Mouse (Mus musculus) embryonic facial prominence, embryonic 13.5 days (tissue): Measurements from ENCODE around the gene Heatr4. TPM values are rescaled to one million over a fixed set of nuclear protein-coding genes. Genes with fewer than 3 reads are reported as not detected.
"Not testable (repeated sequence)": the region's sequence is repeated elsewhere in the genome, so short reads cannot be mapped to it uniquely, and the experiment has no call there.

Source experiments
- ATAC-seq: fragments of 200-750 bp; cut with Nextera tagmentation; 2 replicates; pipeline ENCODE4 v1.8.0; 2017; ENCODE audit warnings: low read depth; ENCODE audit not compliant: insufficient number of reproducible peaks, insufficient read depth, low FRiP score, low TSS enrichment
- H3K27ac ChIP-seq: fragments of 300-500 bp; sonication (generic); 2 replicates; pipeline ENCODE4 v1.5.1; 2015; ENCODE audit warnings: moderate library complexity, mild to moderate bottlenecking, inconsistent platforms
- H3K27me3 ChIP-seq: fragments of 300-500 bp; sonication (generic); 2 replicates; pipeline ENCODE4 v1.6.1; 2015; ENCODE audit warnings: mild to moderate bottlenecking, inconsistent platforms
- H3K36me3 ChIP-seq: fragments of 300-500 bp; sonication (generic); 2 replicates; pipeline ENCODE4 v1.6.1; 2015; ENCODE audit warnings: mild to moderate bottlenecking, inconsistent platforms
- H3K4me1 ChIP-seq: fragments of 300-500 bp; sonication (generic); 2 replicates; pipeline ENCODE4 v1.6.1; 2015; ENCODE audit warnings: inconsistent platforms
- H3K4me2 ChIP-seq: fragments of 300-500 bp; sonication (generic); 2 replicates; pipeline ENCODE4 v1.6.1; 2015; ENCODE audit warnings: moderate library complexity, mild to moderate bottlenecking, inconsistent platforms
- H3K4me3 ChIP-seq: fragments of 300-500 bp; sonication (generic); 2 replicates; pipeline ENCODE4 v1.5.1; 2015; ENCODE audit warnings: mild to moderate bottlenecking, inconsistent platforms
- H3K9ac ChIP-seq: fragments of 300-500 bp; sonication (generic); 2 replicates; pipeline ENCODE4 v1.6.1; 2015; ENCODE audit warnings: mild to moderate bottlenecking, inconsistent platforms
- H3K9me3 ChIP-seq: fragments of 300-500 bp; sonication (generic); 2 replicates; pipeline ENCODE4 v1.6.1; 2016; ENCODE audit warnings: inconsistent platforms
- WGBS: fragments of 180-500 bp; shearing (Covaris S2); methylation state at CpG from one replicate; pipeline ENCODE4 v1.1.7; 2015; ENCODE audit warnings: mixed read lengths; 5-methylcytosine and 5-hydroxymethylcytosine counted together
- polyA plus RNA-seq: library from polyadenylated mRNA; unstranded; fragments of >200 nt; fragmentation: Nextera tagmentation; extraction: Ambion mirVana; gene quantifications from 2 replicates; pipeline ENCODE4 v1.2.1, GENCODE M21; 2015

The Heatr4 gene
- polyA plus RNA-seq, 1 experiment from 2014 or later, result not detected

DNA sequence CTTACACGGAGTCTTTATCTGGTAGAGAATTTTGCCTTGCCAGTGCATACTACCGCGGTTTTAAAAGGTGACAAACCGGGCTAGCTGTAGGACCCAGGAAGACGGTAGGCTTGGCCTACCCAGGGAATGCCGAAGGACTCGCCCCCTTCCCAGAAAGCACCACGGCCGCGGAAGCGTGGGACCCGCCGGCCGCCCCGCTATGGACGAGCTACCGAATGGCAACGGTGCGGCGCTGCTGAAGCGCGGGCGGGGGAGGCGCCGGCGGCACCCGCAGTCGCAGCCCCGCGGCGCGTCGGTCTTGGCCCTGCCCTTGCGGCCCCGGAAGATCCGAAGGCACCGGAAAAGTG is 34.2 kb downstream of the Heatr4 start, which contains the start of gene Riox1:
TSS of gene Riox1 (plus strand) at position 116 of the 347 bp plus-strand sequence.
- Histone ChIP-seq H3K27ac (peak within 1 kb of the TSS; percentile 82), H3K9ac (peak within 1 kb of the TSS; percentile 87), H3K36me3 (peaks cover 29% of the 10 kb centered on the region), H3K9me3 (no peaks in the 10 kb centered on the region), H3K27me3 (no peaks in the 10 kb centered on the region), H3K4me1 (peaks cover 32% of the 10 kb centered on the region), H3K4me2 (peak within 1 kb of the TSS; percentile 93), H3K4me3 (peak within 1 kb of the TSS; percentile 88)
- WGBS, result 0% methylated on average over 37 of the region's 37 CpGs
- peak; percentile 91 for ATAC-seq

DNA sequence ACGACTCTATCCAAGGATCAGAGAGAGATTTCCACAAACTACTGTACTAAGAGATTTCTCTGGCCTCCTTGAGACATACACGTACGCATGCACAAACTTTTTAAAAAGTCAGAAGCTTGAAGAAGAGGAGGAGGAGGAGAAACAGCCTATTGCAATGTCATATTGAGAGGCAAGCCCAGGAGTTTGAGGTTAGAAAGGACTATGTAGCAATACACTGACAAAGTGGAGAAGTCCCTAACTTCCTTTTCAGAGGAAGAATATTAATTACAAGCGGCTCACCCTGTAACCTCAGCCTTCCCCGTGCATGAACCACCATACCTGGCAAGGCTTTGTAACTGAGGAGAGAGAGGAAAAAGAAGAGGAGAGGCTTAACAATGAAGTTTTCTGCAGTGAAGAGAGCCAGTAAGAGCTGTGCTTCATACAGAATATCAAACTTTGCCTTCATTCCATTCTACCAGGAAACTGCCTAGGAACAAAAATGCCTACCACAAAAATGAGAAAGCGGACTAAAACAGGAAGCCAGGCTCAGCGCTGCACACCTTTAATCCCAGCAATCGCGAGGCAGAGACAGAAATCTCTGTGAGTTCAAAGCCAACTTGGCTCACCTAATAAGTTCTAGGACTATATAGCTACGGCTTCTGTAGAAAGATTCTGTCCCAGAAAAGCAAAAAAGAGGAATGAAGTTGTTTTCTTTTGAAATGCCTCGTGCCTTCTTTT is 34.7 kb downstream of the Heatr4 start:
- ATAC-seq, result no peak
- H3K27ac ChIP-seq, result peak overlapping the region; percentile 82
- H3K9ac ChIP-seq, result peak overlapping the region; percentile 87
- 25% methylated on average over 11 of the region's 11 CpGs for WGBS
- H3K36me3 ChIP-seq, result peaks cover 24% of the 10 kb centered on the region
- H3K9me3 ChIP-seq, result no peaks in the 10 kb centered on the region
- no peaks in the 10 kb centered on the region for H3K27me3 ChIP-seq
- H3K4me3 ChIP-seq, result peak overlapping the region; percentile 88
- peaks cover 32% of the 10 kb centered on the region for H3K4me1 ChIP-seq
- H3K4me2 ChIP-seq, result peak overlapping the region; percentile 93

DNA sequence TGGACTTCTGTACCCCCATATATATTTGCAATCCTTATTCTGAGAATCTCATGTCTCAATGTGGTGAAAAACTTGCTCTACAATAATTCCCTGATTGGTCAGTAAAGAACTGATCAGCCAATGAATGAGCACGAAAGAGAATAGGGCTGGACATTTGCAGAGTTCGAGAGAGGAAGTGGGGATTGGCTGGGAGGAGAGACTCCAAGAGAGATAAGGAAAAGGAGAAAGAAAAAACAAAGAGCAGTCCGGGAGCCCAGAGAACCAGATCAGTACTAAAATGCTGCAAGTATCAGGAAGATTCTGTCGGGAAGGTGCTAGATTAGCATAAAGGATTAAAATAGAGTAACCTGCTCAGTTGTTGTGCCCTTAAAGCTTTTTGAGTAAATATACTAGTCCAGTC is 35.6 kb downstream of the Heatr4 start:
- Histone ChIP-seq H3K36me3 (peaks cover 20% of the 10 kb centered on the region), H3K4me1 (peaks cover 32% of the 10 kb centered on the region), H3K27me3 (no peaks in the 10 kb centered on the region), H3K27ac (no peak overlapping the region), H3K9ac (no peak overlapping the region), H3K9me3 (no peaks in the 10 kb centered on the region), H3K4me2 (no peak overlapping the region), H3K4me3 (no peak overlapping the region)
- no peak for ATAC-seq
- WGBS, result 81% methylated on average over 4 of the region's 4 CpGs

DNA sequence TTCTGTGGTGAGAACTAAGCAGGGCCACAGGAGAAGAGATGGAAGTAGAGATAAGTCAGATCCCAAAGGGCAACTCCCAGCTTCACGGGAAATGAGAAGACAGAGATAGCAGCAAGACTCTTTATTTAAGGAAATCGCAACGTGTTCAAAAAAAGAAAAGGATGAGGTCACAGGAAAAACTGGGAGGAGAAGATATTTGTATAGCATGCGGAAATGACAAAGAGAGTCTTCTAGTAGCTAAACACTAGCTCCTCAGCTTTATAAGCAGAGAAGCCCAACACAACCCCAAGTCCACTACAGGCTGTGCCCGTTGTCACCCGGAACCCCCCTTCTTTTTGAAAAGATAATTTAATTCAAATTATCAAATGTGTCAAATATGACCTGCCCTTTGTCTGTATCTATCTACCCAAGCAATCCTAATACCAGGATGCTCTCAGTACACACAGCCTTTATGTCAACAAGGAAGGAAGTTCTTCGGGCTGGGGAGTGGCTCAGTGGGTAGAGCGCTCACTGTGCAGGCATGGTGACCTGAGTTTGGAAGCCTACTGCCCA is 37.3 kb downstream of the Heatr4 start:
- Histone ChIP-seq H3K4me1 (peaks cover 20% of the 10 kb centered on the region), H3K9me3 (no peaks in the 10 kb centered on the region), H3K27me3 (no peaks in the 10 kb centered on the region), H3K27ac (no peak overlapping the region), H3K4me2 (no peak overlapping the region), H3K36me3 (peaks cover 8% of the 10 kb centered on the region), H3K9ac (no peak overlapping the region), H3K4me3 (no peak overlapping the region)
- 85% methylated on average over 8 of the region's 8 CpGs for WGBS
- ATAC-seq, result no peak

DNA sequence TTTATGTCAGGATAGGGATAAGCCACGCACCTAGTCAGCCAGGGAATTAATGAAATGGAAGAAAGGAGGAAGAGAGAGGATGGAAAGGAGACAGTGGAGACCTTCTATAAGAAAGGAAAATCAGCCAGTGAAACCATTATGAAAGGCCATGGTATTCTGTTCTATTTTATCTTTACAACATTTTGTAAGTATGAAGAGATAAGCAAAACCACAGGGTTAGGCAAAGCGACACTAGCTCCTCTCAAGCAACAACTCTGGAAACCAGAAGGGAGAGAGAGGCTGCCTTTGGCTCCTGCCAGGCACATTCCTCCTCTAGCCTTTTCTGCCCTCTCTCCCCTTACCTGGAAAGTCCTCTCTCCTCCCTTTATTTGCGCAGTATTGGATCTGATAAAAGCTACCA is 42.7 kb downstream of the Heatr4 start:
- Histone ChIP-seq H3K4me1 (no peaks in the 10 kb centered on the region), H3K27me3 (no peaks in the 10 kb centered on the region), H3K9me3 (no peaks in the 10 kb centered on the region), H3K4me3 (no peak overlapping the region), H3K9ac (no peak overlapping the region), H3K36me3 (no peaks in the 10 kb centered on the region), H3K27ac (no peak overlapping the region), H3K4me2 (no peak overlapping the region)
- no peak for ATAC-seq
- 74% methylated on average over 3 of the region's 3 CpGs for WGBS

DNA sequence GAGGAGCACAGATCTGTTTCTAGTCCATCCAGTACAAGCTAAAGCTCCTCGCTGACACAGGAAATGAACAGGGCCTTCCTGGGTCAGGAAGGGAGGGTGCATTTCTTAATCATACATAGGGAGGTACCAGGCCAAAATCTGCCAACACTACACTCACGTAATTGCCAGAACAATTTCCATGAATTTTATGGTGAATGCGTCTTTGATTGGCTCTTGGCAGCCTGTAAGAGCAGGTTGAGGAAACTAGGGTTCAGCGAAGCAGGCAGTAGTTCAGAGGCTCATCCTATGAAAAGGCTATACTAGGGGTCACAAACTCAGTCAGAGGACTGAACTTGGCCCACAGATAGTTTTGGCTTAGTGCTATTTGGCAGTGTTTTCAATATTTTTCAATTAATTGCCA is 44.6 kb downstream of the Heatr4 start:
- Histone ChIP-seq H3K4me3 (no peak overlapping the region), H3K27ac (no peak overlapping the region), H3K9ac (no peak overlapping the region), H3K4me1 (no peaks in the 10 kb centered on the region), H3K27me3 (no peaks in the 10 kb centered on the region), H3K4me2 (no peak overlapping the region), H3K9me3 (no peaks in the 10 kb centered on the region), H3K36me3 (no peaks in the 10 kb centered on the region)
- ATAC-seq, result no peak
- 55% methylated on average over 4 of the region's 4 CpGs for WGBS

DNA sequence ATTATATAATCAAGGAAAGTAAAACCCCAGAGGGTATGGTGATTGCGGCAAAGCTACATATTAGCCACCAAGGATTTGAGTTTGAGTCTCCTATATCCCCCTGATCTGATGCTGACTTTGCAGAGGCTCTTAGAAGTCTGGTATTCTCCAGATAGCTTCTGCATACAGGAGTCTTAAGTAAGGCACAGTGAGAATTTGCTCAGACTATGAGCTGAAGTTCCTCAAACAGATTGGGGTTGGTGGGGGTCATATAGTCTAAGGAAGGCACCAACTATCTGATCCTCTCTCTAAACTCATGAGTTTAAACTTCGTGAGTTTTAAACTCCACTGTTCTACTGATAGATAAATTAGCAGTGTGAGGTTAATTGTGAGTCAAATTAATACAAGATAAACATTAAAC is 45.3 kb downstream of the Heatr4 start:
- Histone ChIP-seq H3K9me3 (0 out of 2 replicates have a peak, but pooled peaks cover 3% of the 10 kb centered on the region), H3K27ac (no peak overlapping the region), H3K4me3 (no peak overlapping the region), H3K27me3 (no peaks in the 10 kb centered on the region), H3K36me3 (no peaks in the 10 kb centered on the region), H3K9ac (no peak overlapping the region), H3K4me2 (no peak overlapping the region), H3K4me1 (no peaks in the 10 kb centered on the region)
- ATAC-seq, result no peak
- WGBS, result 64% methylated on average over 2 of the region's 2 CpGs

DNA sequence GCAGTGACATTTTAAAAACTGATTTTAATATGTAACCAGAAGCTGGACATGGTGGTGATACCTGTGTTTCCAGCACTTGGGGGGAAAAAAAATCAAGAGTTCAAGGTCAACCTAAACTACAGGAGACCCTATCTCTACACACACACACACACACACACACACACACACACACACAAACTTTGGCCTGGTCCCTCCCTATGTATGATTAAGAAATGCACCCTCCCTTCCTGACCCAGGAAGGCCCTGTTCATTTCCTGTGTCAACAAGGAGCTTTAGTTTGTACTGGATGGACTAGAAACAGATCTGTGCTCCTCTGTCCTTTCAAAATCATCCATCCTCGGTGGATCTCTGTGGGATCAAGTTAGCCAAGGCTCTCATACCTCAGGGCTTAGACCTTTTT is 46.1 kb downstream of the Heatr4 start:
- H3K4me1 ChIP-seq, H3K9me3 ChIP-seq, H3K27me3 ChIP-seq, H3K4me3 ChIP-seq, H3K27ac ChIP-seq, H3K36me3 ChIP-seq, H3K4me2 ChIP-seq, ATAC-seq, H3K9ac ChIP-seq: not testable (repeated sequence)
- 23% methylated on average over 1 of the region's 1 CpGs for WGBS

DNA sequence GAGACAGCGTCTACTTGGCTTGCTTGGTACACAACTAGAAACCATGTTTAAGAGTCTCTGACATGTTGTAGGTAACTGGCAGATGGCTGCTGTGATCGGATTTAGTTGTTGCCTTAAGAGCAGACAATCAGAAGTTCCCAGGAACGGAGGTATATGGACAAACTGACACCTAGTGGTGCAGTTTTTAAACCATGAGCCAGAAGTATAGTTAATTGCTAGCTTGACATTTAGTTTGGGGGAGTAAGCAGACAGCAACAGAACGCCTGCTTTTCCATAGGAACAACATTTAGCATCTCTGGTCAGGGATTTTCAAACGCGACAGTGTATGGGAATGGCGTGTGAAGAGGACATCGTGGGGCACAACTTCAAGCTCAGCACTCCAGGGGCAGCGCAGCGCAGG is 47.1 kb downstream of the Heatr4 start:
- ATAC-seq, result no peak
- H3K4me1 ChIP-seq, result no peaks in the 10 kb centered on the region
- no peak overlapping the region for H3K4me3 ChIP-seq
- no peak overlapping the region for H3K4me2 ChIP-seq
- no peaks in the 10 kb centered on the region for H3K36me3 ChIP-seq
- H3K9me3 ChIP-seq, result 0 out of 2 replicates have a peak, but pooled peaks cover 3% of the 10 kb centered on the region
- no peak overlapping the region for H3K9ac ChIP-seq
- H3K27me3 ChIP-seq, result no peaks in the 10 kb centered on the region; the same call in 1 of the 2 replicates
- no peak overlapping the region for H3K27ac ChIP-seq
- 69% methylated on average over 10 of the region's 10 CpGs for WGBS

DNA sequence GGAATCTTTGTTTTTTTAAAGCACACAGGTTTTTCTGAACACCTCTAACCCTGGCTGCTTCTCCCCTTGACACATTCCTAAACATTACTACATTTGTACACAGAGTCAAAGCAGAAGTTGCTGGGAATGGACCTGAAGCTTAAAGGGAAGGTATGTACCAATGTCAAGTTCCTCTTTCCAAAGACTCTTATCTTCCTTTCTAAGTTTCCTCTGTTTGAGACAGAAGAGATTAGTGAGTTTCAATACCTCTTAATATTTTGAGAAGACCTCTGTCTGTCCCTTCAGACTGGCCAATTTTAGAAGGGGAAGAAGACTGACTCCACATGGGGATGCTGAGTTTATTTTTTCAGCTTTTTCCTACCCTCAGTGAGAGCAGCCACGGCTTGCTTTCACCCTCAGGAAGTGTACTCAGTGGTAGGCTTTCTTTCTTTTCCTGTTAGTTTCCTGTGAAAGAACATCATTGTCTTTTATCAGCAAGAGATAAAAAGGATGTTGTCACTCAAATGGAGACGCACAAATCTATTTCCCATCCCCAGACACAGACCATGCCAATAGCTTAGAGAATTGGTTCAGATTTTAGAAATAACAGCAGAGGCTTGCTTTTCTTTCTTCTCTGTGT is 55.4 kb downstream of the Heatr4 start:
- WGBS, result 17% methylated on average over 2 of the region's 2 CpGs
- ATAC-seq, result no peak
- Histone ChIP-seq H3K9me3 (no peaks in the 10 kb centered on the region), H3K4me3 (no peak overlapping the region), H3K9ac (no peak overlapping the region), H3K27ac (no peak overlapping the region), H3K27me3 (no peaks in the 10 kb centered on the region; the same call in 1 of the 2 replicates), H3K36me3 (no peaks in the 10 kb centered on the region), H3K4me2 (no peak overlapping the region), H3K4me1 (peaks cover 6% of the 10 kb centered on the region; the same call in 1 of the 2 replicates)

DNA sequence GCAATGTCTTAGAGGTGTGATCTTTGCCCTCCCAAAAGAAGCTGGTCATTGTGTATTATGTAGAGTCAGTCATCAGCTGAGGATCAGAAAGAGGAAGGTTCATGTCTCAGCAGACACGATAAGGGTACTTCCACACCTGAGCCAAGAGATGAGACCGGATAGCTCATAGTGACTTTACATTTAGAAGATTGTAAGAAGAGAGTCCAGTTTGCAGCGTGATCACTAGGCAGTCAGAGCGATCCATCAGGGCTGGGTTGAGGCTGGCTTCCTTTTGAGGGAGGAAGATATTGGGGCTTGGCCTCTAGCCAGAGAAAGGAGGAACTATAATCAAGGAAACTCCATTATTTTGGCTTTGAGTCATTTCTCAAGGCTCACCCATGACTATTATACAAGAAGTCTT is 56.9 kb downstream of the Heatr4 start:
- H3K36me3 ChIP-seq, result no peaks in the 10 kb centered on the region

DNA sequence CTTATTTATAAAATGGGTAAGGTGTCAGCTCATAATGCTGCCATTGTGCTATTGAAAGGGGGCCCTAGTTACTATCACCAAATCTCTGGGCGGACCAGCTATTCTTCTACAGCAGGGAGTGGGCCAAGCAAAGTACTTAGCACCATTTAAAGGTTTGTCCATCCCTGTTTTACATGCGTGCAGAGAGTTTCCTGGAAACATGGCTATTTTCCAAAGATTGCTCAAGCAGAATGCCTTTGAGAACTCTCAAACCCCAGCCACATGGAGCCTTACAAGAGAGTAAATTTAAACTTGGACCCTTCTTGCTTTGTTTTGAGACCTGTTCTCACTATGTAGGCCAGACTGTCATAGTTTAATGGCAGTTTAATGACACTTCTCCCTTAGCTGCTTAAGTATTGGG is 58.6 kb downstream of the Heatr4 start:
- Histone ChIP-seq H3K9ac (no peak overlapping the region), H3K4me3 (no peak overlapping the region), H3K36me3 (no peaks in the 10 kb centered on the region), H3K27me3 (no peaks in the 10 kb centered on the region), H3K4me1 (peaks cover 16% of the 10 kb centered on the region), H3K4me2 (no peak overlapping the region), H3K9me3 (no peaks in the 10 kb centered on the region), H3K27ac (no peak overlapping the region)
- 86% methylated on average over 2 of the region's 2 CpGs for WGBS
- ATAC-seq, result no peak

More for the DNA sequence above, 56.9 kb downstream of the Heatr4 start:
- H3K9ac ChIP-seq, result no peak overlapping the region
- H3K9me3 ChIP-seq, result no peaks in the 10 kb centered on the region
- no peak overlapping the region for H3K27ac ChIP-seq
- no peak for ATAC-seq
- no peak overlapping the region for H3K4me2 ChIP-seq
- H3K27me3 ChIP-seq, result no peaks in the 10 kb centered on the region
- no peak overlapping the region for H3K4me3 ChIP-seq
- H3K4me1 ChIP-seq, result peaks cover 19% of the 10 kb centered on the region
- 81% methylated on average over 4 of the region's 4 CpGs for WGBS
